Mouse (Mus musculus) gastrocnemius, adult 8-10 months (tissue): ENCODE measurements around the gene Fgd4. TPM values are rescaled to one million over a fixed set of nuclear protein-coding genes. Genes with fewer than 3 reads are reported as not detected.

ENCODE experiments used
- DNase-seq, 2 experiments: peaks; one replicate each; pipeline ENCODE4 v3.0.0; 2022; ENCODE audit warnings: low spot score in 2 of 2
- total RNA-seq, 4 experiments: library from RNA; stranded (reverse); gene quantifications; 2 replicates each; pipeline ENCODE4 v1.2.4; 2022

Gene Fgd4
- 10 to 100 TPM; 21.3 to 30.5 (median 24.0) TPM for total RNA-seq

- no peak for DNase-seq
These were observed at the start of gene Fgd4 for GRCm38 (mm10) chr16:16600461-16600860. Gene Fgd4, minus strand, starts transcription at chr16:16600549.

- DNase-seq: no peak
These were observed 44.8 kb upstream of the Fgd4 start for GRCm38 (mm10) chr16:16645148-16645547.

- DNase-seq: no peak
These were observed 33.4 kb upstream of the Fgd4 start for GRCm38 (mm10) chr16:16633730-16634129.

- DNase-seq: peak; percentile 2 to 7
These were observed 555 bp downstream of the Fgd4 start for GRCm38 (mm10) chr16:16599586-16600401.

- no peak for DNase-seq
These were observed 3.8 kb downstream of the Fgd4 start for GRCm38 (mm10) chr16:16596582-16596981.

GRCm38 (mm10) chr16:16592622-16593021, 7.7 kb downstream of the Fgd4 start:
- no peak for DNase-seq

GRCm38 (mm10) chr16:16584409-16585032, 15.8 kb downstream of the Fgd4 start:
- DNase-seq: peak; percentile 12 to 27

- no peak for DNase-seq
These were observed 23.8 kb downstream of the Fgd4 start for GRCm38 (mm10) chr16:16576556-16576955.

GRCm38 (mm10) chr16:16574508-16574907, 25.8 kb downstream of the Fgd4 start:
- no peak for DNase-seq

- no peak for DNase-seq
These were observed 27.2 kb downstream of the Fgd4 start for GRCm38 (mm10) chr16:16573167-16573566.

- no peak for DNase-seq
These were observed 29.0 kb downstream of the Fgd4 start for GRCm38 (mm10) chr16:16571356-16571755.

- DNase-seq: no peak
These were observed 33.6 kb downstream of the Fgd4 start for GRCm38 (mm10) chr16:16566786-16567185.

GRCm38 (mm10) chr16:16566215-16566614, 34.1 kb downstream of the Fgd4 start:
- no peak for DNase-seq

GRCm38 (mm10) chr16:16565786-16566185, 34.6 kb downstream of the Fgd4 start:
- no peak for DNase-seq

GRCm38 (mm10) chr16:16560718-16561117, 39.6 kb downstream of the Fgd4 start:
- no peak for DNase-seq

GRCm38 (mm10) chr16:16559878-16560531, 40.3 kb downstream of the Fgd4 start:
- no peak for DNase-seq

- DNase-seq: no peak
These were observed 41.1 kb downstream of the Fgd4 start for GRCm38 (mm10) chr16:16559016-16559877.

GRCm38 (mm10) chr16:16557738-16558137, 42.6 kb downstream of the Fgd4 start:
- DNase-seq: no peak

GRCm38 (mm10) chr16:16554098-16554497, 46.3 kb downstream of the Fgd4 start:
- no peak for DNase-seq

GRCm38 (mm10) chr16:16552197-16552596, 48.2 kb downstream of the Fgd4 start:
- no peak for DNase-seq

GRCm38 (mm10) chr16:16549105-16549504, 51.2 kb downstream of the Fgd4 start:
- DNase-seq: no peak
